Mouse (Mus musculus): ENCODE data around the gene Gm49322.

DNA sequence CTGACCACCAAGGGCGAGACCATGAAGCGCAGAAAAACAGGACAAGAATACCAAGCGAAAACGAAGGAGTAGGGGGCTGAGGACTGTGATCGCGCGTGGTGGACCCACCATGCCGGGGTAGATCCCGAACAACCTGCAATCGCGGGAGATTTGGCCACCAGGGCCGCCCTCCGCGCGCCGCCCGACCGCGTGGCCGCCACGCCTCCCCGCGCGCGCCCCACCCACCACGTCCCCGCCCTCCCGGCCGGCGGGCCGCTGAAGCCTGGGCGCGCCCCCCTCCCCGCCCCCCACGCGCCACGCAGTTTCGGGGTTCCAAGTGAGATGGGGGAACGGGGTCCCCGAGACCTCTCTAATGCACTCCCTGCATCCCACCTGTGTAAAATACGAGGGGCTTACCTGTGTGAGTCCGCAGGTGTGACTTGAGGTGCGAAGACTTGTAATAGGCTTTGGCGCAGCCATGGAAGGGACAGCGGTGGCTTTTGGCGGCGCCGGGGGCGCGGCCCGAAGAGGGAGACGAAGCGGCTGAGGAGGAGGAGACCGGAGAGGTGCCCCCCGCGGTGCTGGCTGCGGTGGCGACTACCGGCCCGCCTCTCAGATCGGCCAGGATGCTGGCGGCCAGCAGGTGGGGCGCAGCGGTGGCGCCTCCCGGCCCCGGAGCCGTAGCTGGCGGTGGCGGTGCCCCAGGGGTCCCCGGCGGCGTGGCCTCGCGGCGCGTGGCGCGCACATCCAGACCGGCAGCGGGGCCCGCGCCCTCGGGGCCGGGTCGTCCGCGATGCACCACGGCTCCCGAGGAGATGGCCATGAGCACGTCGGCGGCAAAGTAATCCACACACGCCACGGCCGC, 29.2 kb upstream of the Gm49322 start:
- no peak for TF ChIP-seq CTCF (IDR thresholded peaks at IDR 0.05)
- no peak for TF ChIP-seq EP300 (IDR thresholded peaks at IDR 0.05)

All from lung, postnatal 0 days (tissue).